Mouse (Mus musculus): ENCODE data around the gene Psmc1.

The Psmc1 gene

GRCm38 (mm10) chr12:100109986-100110696 is at the start of gene Psmc1:
Gene Psmc1, plus strand, starts transcription at chr12:100110154.
- DNase-seq (ENCODE audit: low spot score): peak; percentile 83

DNA sequence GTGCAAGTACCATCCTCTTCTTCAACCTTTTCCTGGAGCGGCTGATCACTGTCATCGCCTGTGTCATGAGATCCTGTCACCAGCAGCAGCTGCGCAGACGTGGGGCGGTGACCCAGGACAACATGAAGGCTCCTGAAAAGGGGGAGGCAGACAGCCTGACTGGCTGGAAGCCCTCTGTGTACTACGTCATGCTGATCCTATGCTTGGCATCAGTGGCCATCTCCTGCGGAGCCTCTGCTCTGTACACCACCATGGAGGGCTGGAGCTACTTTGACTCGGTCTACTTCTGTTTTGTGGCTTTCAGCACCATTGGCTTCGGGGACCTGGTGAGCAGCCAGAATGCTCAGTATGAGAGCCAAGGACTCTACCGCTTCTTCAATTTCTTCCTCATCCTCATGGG is 48.9 kb upstream of the Psmc1 start:
- no peak for DNase-seq (ENCODE audit: low spot score)

DNA sequence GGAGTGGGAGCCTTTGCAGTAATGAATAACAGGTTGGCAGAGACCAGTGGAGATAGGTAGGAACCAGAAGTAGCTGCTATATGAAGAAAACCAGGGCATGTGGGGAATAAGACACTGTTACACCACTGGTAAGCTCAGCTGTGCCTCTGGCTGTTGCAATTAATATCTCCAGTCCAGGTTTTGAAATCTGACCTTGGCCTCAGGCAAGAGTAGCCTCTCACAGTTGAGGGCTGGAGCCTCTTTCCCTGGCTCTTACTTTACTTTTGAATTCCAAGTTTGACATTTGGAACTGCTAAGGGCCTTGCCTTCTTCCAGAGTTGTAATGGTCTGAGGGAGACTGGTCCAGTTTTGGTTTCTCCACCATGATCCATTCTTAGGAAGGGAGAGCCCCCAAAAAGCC is 48.1 kb upstream of the Psmc1 start:
- no peak for DNase-seq (ENCODE audit: low spot score)

DNA sequence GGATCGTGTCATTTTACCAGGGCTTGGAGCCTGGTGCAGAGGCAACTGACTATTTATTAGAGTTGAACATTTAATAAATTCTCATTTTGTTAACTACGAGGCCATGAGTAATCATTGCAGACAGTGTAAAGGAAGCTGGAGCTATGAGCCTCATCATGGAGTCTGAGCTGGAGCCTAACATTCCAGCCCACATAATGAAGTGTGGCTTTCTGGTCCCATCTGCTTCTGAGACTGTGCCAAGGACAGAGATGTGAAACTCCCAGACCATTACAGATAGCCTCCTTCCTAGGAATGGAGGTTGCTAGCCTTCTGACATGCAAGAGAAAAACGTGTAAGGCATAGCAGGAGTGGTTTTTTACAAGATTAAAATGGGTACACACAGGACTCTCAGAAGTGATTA is 47.4 kb upstream of the Psmc1 start:
- no peak for DNase-seq (ENCODE audit: low spot score)

- DNase-seq (ENCODE audit: low spot score): no peak
These were observed 44.8 kb upstream of the Psmc1 start for GRCm38 (mm10) chr12:100065109-100065508.

DNA sequence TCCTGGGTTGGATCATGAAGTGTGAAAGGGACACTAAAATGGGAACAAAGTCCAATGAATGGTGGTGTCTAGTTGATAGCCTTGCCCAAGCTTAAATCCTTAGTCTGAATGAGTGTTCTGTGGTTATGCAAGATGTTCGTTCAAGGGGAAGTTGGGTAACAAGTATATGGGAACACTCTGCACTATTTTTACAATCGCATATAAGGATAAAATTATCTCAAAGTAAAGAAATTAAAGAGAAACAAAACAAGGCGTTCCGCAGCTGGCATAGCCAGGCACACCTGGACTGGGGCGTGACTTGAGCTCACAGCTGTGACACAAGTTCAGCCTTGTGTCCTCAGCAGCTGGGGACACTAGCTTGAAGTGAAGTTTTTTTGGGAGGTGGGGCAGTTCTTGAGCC is 42.5 kb upstream of the Psmc1 start:
- no peak for DNase-seq (ENCODE audit: low spot score)

GRCm38 (mm10) chr12:100073201-100073672 is 36.7 kb upstream of the Psmc1 start:
- DNase-seq (ENCODE audit: low spot score): peak; percentile 72

- no peak for DNase-seq (ENCODE audit: low spot score)
These were observed 34.2 kb upstream of the Psmc1 start for GRCm38 (mm10) chr12:100075715-100076114.

GRCm38 (mm10) chr12:100079636-100080286 is 30.2 kb upstream of the Psmc1 start:
- no peak for DNase-seq (ENCODE audit: low spot score)

- DNase-seq (ENCODE audit: low spot score): no peak
These were observed 21.9 kb upstream of the Psmc1 start for GRCm38 (mm10) chr12:100088026-100088425.

DNA sequence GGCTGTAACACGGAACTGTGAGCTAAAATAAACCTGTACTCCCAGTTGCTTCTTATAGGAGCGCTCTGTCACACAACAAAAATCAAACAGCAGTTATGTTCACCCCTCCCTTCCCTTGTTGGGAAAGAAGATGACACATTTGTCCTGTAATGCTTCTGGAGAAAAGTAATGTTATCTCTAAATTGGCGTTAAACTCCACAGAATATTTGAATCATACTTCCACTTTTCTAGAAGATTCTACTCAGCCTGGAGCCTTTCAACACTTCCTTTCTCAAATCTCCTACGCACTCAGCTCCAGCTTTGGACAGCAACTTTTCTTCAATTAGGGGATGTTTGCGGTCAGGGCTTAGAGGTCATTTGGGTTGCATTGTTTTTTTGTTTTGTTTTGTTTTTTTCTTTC is 20.7 kb upstream of the Psmc1 start:
- DNase-seq (ENCODE audit: low spot score): no peak

DNA sequence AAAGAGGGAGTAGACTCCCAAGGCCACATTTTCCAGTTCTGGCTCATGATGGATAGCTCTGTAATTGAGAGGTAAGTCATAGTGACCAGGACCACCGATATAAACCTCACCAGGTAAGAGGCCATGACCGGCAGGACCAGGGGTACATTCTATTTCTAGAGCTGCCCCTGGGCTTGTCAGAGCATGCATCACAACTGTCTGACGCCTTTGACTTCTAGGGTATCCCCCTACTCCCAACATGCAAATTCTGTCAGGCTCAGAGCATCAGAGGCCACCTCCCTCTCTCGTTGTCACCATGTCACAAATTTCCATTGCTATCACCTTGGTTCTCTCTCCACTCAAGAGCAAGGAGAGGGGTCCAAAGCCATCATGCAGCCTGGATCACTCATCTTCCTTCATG is 19.2 kb upstream of the Psmc1 start:
- DNase-seq (ENCODE audit: low spot score): no peak

- no peak for DNase-seq (ENCODE audit: low spot score)
These were observed 16.9 kb upstream of the Psmc1 start for GRCm38 (mm10) chr12:100093046-100093445.

DNA sequence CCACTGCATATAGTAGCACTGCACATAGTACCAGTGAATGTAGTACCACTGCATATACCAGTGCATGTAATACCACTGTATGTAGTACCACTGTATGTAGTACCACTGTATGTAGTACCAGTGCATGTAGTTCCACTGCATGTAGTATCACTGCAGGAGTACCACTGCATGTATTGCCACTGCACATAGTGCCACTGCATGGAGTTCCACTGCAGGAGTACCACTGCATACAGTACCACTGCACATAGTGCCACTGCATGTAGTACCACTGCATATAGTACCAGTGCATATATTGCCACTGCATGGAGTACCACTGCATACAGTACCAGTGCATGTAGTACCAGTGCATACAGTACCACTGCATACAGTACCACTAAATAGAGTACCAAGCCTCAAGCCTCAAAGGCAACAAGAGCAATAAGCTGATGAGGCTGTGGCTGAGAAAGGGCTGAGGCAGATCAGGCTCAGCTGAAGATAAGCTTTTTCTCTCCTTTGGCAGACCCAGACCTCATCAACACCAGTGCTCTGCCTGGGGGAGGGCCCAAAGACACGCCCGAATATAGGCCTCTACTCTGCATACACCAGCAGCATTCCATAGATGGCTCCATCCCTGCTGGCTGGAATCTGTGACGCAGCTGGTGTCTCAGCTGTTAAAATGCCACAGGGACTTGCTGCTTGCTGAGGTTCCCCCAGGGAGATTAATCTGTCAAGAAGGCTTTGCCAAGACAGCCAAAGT is 9.8 kb upstream of the Psmc1 start:
- DNase-seq (ENCODE audit: low spot score): no peak

DNA sequence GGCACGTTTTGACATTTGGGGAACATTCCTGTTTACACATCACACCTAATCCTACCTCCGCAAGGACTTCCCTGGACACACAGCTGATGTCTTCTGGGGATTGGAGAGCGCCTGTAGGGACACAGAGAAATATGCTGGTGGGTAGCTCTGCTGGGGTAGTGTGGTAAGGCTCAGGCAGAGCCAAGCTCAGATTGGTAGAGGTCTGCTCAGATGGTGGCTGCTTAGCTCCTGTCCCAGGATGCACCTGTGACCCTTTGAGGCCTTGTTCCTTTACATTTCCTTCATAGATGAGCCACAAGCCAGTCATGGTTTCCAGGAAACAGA is 9.3 kb upstream of the Psmc1 start:
- no peak for DNase-seq (ENCODE audit: low spot score)

DNA sequence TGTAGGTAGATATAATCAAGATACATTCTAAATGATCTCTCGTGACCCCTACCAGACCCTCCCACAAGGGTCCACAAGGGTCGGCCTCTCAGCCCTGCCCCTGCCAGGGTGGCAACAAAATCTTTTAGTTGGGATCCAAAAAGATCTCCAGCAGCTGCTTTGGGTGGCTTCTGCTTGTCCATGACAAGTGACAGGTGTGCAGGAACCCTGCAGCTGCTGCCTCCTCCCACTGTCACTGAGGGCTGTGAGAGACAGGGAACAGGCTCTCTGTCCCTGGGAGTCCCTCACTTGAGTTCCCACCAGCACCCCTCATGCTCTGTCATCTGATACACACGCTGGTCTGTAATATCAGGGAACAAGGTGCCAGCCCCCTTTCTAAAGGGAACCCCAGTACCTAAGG is 8.3 kb upstream of the Psmc1 start:
- DNase-seq (ENCODE audit: low spot score): no peak

- DNase-seq (ENCODE audit: low spot score): no peak
These were observed 5.4 kb upstream of the Psmc1 start for GRCm38 (mm10) chr12:100104530-100104929.

DNA sequence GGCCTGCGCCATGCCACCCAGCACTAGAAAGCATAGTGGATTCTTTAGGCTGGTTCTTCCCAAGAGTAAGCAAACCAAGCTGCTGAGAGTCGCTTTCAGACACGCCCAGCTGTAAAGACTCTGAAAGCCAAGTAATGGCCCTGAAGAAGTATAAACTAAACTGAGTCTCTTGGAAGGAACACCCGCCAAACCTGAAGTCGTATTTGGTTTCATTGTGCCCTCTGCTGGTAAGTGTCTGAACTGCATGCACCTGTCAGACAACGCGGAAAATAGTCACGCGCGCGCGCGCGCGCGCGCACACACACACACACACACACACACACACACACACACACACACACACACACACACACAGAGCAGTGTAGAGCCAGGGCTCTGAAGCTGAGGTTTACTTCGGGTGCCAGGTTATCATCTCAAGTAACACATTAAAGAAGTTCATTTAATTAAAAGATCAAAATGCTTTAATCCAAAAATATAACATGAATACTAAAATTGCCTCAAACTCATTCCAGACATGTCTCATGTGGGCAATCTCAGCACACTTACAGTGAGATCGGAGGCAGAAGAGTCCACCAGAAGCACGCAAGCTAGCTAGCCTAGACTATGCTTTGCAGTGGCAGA is 3.6 kb upstream of the Psmc1 start:
- peak; percentile 37 for DNase-seq (ENCODE audit: low spot score)

GRCm38 (mm10) chr12:100107436-100107835 is 2.5 kb upstream of the Psmc1 start:
- no peak for DNase-seq (ENCODE audit: low spot score)

DNA sequence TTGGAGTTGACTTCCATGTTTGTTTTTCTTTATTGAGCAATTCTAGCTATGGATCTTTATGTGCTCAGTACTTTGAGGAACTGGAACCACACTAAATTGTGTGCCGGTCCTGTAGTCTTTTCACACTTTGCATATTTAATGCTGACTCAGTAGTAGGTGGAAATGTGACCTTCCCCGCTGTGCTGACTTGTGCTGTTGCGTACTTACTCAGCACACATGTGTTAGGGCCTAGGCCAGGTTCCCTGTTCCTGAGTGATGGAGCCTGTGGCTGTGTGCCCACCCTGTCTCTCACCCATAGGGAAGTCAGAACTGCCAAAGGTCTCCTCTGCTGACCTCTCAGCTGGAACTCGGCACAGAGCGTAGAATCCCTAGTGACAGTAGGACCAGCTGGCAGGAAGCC is 6.0 kb downstream of the Psmc1 start:
- no peak for DNase-seq (ENCODE audit: low spot score)

DNA sequence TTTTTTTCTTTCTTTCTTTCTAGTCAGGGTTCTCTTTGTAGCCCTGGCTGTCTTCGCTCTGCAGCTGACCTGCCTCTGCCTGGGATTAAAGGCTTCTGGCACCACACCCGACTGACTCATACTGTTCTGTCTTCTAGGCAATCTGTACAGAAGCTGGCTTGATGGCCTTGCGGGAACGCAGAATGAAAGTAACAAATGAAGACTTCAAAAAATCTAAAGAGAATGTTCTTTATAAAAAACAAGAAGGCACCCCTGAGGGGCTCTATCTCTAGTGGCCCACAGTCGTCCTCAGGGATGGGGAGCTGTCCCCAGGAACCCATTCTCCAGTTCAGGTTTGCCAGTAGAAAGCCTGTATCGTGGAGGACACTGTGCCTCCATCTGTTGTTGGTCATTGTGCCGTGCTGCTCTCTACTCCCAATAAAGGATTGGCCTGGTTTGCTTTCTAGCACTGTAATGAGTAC is 13.0 kb downstream of the Psmc1 start:
- peak; percentile 68 for DNase-seq (ENCODE audit: low spot score)

GRCm38 (mm10) chr12:100123476-100123875 is 13.5 kb downstream of the Psmc1 start:
- no peak for DNase-seq (ENCODE audit: low spot score)
